Mouse (Mus musculus): ENCODE data around the gene Mr1. TPM values are rescaled to one million over a fixed set of nuclear protein-coding genes. Genes with fewer than 3 reads are reported as not detected.

The Mr1 gene
- total RNA-seq, 2 experiments from 2014 or later: 6.4 to 8.5 TPM

GRCm38 (mm10) chr1:155138795-155139194, 7.8 kb downstream of the Mr1 start:
- intact Hi-C loops (cut with DNase I): no loop called here
- peak; percentile 48 to 55 for DNase-seq

DNA sequence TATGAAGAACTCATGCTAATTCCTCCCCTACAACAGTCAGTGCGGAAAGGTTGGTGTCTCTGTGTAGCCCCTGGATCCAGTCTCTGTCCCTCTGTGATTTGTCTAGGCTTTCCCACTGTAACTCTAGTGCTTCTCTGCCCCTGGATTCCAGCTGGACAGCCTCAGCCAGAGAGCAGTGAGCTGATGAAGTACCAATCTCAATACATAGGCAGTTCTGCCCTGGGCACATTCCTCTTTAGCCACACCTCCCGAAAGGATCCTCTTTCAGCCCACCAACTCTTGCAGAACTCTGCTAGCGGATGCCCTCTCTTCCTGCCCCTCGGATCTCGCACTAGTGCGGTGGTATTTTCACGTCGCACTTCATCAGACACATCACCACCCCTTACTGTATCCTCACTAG, 11.7 kb downstream of the Mr1 start:
- no peak for DNase-seq
- intact Hi-C loops (cut with DNase I): no loop called here

GRCm38 (mm10) chr1:155127429-155127934, 19.1 kb downstream of the Mr1 start:
- intact Hi-C loops (cut with DNase I): no loop called here
- no peak for DNase-seq

- intact Hi-C loops (cut with DNase I): no loop called here
- DNase-seq: no peak
These were observed 19.9 kb downstream of the Mr1 start for GRCm38 (mm10) chr1:155126716-155127115.

DNA sequence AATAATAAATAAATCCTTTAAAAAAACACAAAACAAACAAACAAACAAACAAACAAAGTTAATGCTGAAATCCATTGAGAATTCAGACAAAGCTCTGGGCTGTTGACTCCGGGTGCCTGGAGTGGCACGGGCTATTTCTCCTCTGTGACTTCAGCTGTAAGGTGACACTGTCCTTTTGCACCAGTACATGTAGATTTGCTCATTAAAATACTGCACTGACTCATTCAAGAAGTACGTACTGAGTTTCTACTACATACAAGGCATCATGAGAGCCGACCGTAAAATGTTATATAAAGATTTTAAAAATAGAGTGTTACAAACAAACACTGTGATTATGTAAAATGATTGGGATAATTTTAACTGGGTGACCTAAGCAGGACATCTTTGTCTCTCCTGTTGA, 22.2 kb downstream of the Mr1 start:
- intact Hi-C loops (cut with DNase I): no loop called here
- no peak for DNase-seq

- intact Hi-C loops (cut with DNase I): no loop called here
These were observed 24.4 kb downstream of the Mr1 start for GRCm38 (mm10) chr1:155121977-155122939.

GRCm38 (mm10) chr1:155119719-155120118, 26.9 kb downstream of the Mr1 start:
- intact Hi-C loops (cut with DNase I): no loop called here
- DNase-seq: no peak

More at GRCm38 (mm10) chr1:155121977-155122939, 24.4 kb downstream of the Mr1 start:
- peak; percentile 75 to 77 for DNase-seq

- no peak for DNase-seq
- intact Hi-C loops (cut with DNase I): no loop called here
These were observed 32.7 kb downstream of the Mr1 start for GRCm38 (mm10) chr1:155113946-155114345.

DNA sequence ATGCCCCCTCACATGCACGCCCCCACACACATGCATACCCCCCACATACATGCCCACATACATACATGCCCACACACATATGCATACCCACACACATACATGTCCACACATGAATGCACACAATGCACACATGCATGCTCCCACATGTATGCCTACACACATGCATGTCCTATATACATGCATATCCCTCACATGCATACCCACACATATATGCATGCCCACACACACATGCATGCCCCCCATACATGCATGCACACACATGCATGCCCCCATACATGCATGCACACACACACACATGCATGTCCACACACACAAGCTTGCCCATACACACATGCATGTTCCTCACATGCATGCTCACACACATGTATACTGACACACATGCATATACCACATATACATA, 33.7 kb downstream of the Mr1 start:
- intact Hi-C loops (cut with DNase I): no loop called here
- DNase-seq: no peak

- intact Hi-C loops (cut with DNase I): no loop called here
- DNase-seq: no peak
These were observed 34.5 kb downstream of the Mr1 start for GRCm38 (mm10) chr1:155112118-155112517.

- DNase-seq: no peak
- intact Hi-C loops (cut with DNase I): no loop called here
These were observed 35.1 kb downstream of the Mr1 start for GRCm38 (mm10) chr1:155111491-155111890.

DNA sequence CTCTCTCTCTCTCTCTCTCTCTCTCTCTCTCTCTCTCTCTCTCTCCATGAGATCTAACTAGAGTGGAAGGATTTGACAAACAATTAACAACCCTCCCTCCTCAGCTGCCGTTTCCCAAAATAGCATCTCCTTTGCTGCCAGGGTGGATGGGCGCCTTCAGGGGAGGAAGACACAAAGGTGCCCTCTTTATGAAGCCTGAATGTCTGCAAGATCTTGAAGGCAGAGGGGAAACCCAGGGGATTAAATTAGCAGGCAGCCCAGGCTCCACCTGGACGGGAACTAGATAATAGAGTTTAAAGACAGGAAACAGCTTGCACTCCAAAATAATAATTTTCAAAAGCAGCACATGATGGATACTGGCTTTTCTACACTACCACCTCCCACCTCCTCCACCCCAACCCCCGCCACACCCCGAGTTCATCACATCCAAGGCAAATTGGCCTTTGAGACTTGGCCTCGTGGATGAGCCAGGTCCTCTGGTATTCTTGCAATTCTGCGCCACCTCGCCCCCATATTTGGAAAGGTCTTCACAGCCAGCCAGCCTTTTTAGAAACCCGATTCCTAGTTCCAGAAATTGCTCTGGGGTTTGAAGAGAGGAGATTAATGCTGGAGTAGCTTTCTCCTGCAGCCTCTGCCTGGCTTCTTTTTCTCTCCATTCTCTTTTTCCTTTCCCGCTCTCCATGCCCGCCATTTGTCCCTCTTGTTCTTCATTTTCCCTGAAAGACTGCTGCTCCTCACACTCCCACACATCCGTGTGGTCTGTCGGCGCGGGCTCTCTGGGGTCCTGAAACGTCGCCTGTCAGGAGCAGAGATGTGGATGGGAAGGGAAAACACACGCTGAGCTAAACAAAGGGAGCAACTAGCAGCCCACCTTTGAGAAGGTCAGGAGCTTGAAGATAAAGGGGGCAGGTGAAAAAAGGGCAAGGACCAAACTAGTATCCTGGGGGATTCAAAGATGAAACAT, 36.9 kb downstream of the Mr1 start:
- peak in 1 of 2 experiments; percentile 39 for DNase-seq
- intact Hi-C loops (cut with DNase I): no loop called here

- DNase-seq: no peak
- intact Hi-C loops (cut with DNase I): no loop called here
These were observed 38.2 kb downstream of the Mr1 start for GRCm38 (mm10) chr1:155108412-155108811.

DNA sequence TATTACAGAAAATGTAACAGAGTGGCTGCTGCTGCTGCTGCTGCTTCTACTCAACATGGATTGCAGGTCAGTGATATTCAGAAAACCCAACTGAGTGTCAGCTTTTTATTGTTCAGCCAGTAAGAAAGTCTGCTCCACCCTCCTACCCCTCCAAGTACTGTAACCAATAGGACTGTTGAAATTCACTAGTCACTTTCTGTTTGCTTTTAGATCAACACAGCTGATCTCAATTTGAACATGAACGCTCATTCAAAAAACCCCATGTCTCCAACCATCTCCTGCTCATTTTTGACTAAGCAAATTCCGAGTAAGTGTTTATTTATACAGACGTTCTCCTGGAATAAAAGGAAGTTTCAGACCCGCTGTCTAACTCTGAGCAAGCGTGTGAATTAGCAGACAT, 38.8 kb downstream of the Mr1 start:
- intact Hi-C loops (cut with DNase I): no loop called here
- no peak for DNase-seq

DNA sequence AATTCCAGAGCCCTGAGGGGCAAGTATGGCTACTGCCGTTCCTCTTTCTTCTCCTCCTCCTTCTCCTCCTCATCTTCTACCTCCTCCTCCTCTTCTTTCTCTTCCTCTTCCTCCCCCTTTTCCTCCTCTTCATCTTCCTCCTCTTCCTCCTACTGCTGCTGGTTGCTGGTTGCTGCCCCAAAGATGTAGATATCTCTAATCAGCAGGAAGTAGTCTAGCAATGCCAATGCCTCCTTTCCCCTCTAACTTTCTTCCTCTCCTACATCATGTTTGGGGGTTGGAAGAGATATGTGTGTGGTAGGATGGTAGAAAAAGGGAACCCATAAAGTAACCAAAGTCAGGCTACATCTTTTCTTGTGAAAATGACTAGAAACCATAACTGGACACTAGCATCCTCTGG, 40.3 kb downstream of the Mr1 start:
- DNase-seq: no peak
- intact Hi-C loops (cut with DNase I): no loop called here

- intact Hi-C loops (cut with DNase I): no loop called here
- DNase-seq: no peak
These were observed 42.6 kb downstream of the Mr1 start for GRCm38 (mm10) chr1:155103991-155104390.

- intact Hi-C loops (cut with DNase I): no loop called here
- no peak for DNase-seq
These were observed 44.0 kb downstream of the Mr1 start for GRCm38 (mm10) chr1:155102631-155103030.

DNA sequence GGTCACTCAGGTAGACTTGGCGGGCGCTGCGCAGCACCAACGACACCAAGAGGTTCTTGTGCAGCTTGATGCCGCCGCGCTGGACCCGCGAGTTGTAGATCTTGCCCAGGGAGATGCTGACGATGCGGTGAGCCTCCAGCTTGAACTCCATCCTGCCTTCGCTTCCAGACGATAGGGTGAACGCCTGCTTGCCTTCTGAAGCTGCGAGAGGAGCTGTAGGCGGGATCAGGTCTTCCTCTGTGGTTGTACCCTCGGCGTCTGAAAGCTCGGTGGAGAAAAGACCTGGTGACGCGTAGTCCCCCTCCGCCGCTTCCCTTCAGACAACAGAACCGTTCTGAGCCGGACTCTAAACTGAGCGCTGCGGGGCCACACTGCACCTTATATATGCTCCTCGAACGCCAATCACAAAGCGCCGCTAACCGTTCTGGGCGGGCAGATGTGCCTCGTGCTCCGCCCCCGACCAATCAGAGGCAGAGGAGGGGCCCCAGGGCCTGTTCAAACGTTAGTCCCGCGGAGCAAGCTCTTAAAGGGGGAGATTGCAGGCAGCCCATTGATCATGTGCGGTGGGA, 47.2 kb downstream of the Mr1 start, which contains the start of gene Ier5:
Ier5 (minus strand) TSS at position 357 of the 569 bp plus-strand sequence.
- peak; percentile 97 for DNase-seq
- intact Hi-C loops (cut with DNase I): loop anchor here (1.0 to 5.0 kb wide), 4 partner anchors 16 to 118 kb away; no protein-coding TSS in a partner anchor

DNA sequence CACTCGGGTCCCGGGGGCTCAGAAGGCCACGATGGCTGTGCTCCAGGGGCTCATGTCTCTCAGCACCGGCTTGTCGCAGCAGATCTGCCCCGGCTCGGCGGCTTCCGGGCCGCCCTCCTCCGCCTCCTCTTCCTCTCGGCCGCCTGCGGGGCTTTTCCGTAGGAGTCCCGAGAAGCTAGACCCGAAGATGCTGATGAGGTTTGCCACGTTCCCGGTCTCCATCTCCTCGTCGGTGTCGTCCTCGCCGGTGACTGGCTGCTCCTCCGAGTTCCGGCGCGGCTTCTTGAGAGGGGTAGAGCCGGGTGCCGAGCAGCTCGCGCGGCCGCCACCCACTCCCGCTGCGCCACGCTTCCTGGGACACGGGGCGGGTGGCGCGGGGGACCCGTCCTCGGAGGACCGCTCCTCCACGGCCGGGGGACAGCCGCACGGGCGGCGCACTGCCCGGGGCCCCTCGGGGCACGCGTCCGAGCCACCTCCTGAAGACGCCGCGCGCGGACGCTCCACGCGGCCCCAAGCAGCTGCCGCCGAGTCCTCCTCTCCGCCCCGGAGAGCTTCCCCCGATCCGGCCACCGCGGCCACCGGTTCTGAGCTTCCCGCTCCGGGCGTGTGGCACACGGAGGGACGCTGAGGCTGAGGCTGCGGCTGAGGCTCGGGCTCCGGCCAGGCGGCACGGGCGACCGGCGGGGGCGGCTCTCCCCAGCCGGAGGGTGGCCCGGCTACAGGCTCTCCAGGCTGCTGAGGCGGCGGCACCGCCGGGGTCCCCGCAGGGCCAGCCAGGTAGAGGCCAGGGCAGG, 47.9 kb downstream of the Mr1 start:
- intact Hi-C loops (cut with DNase I): loop anchor here (1.0 to 5.0 kb wide), 4 partner anchors 15 to 119 kb away; no protein-coding TSS in a partner anchor
- peak; percentile 67 to 83 for DNase-seq
